ENCODE assay signal across 8 mouse cellular contexts in genomic region chr9:44509487-44510354, GRCm38 (mm10). TPM values are rescaled to one million over a fixed set of nuclear protein-coding genes. Genes with fewer than 3 reads are reported as not detected.
DNase-seq lines count a peak whose midpoint lies in the region; ATAC-seq and TF ChIP-seq lines count a peak whose summit lies in the region.

No protein-coding gene starts in this region.

- no peaks in the 10 kb centered on the region for H3K9me3 ChIP-seq in heart, embryonic 10.5 days
- no peaks in the 10 kb centered on the region for H3K9me3 ChIP-seq in liver, embryonic 11.5 days (ENCODE audit: control insufficient read depth, low read length)

- H3K4me2 ChIP-seq in liver, embryonic 11.5 days: peak overlapping the region; percentile 77

- H3K4me3 ChIP-seq in bone marrow macrophage, adult 2 months (ENCODE audit: insufficient read depth, low read length): peak overlapping the region; percentile 28; the same call in 1 of the 2 replicates
- H3K4me3 ChIP-seq in embryonic fibroblast, embryonic 13.5 days (ENCODE audit: insufficient read depth, low read length): no peak overlapping the region
- peak overlapping the region; percentile 58 for H3K4me3 ChIP-seq in heart, embryonic 10.5 days
- H3K4me3 ChIP-seq in liver, embryonic 11.5 days (ENCODE audit: low read depth, low read length): peak overlapping the region; percentile 53

- H3K9ac ChIP-seq in liver, embryonic 11.5 days (ENCODE audit: low read depth, low read length): peak overlapping the region; percentile 58

- peak; percentile 50 for ATAC-seq in liver, embryonic 11.5 days (replicated peaks; ENCODE audit: low FRiP score)

- peaks cover 6% of the 10 kb centered on the region; the same call in 1 of the 2 replicates for H3K27me3 ChIP-seq in heart, embryonic 10.5 days (ENCODE audit: insufficient read depth, poor library complexity, severe bottlenecking)
- H3K27me3 ChIP-seq in liver, embryonic 11.5 days (replicated peaks; ENCODE audit: control insufficient read depth, insufficient read depth, low read length): no peaks in the 10 kb centered on the region

- WGBS in heart, embryonic 10.5 days: 11% methylated on average over 25 of the region's 27 CpGs
- 19% methylated on average over 27 of the region's 27 CpGs for WGBS in liver, embryonic 11.5 days

- peaks cover 38% of the 10 kb centered on the region for H3K4me1 ChIP-seq in bone marrow macrophage, adult 2 months (ENCODE audit: control insufficient read depth, insufficient read depth, low read length)
- peaks cover 8% of the 10 kb centered on the region; the same call in 1 of the 2 replicates for H3K4me1 ChIP-seq in embryonic fibroblast, embryonic 13.5 days (ENCODE audit: control insufficient read depth, insufficient read depth, low read length)
- peaks cover 43% of the 10 kb centered on the region for H3K4me1 ChIP-seq in heart, embryonic 10.5 days
- peaks cover 20% of the 10 kb centered on the region for H3K4me1 ChIP-seq in liver, embryonic 11.5 days (replicated peaks; ENCODE audit: control insufficient read depth, insufficient read depth, low read length)

- H3K27ac ChIP-seq in bone marrow macrophage, adult 2 months (ENCODE audit: insufficient read depth, low read depth, low read length): no peak overlapping the region
- H3K27ac ChIP-seq in embryonic fibroblast, embryonic 13.5 days (ENCODE audit: insufficient read depth, low read length): peak overlapping the region; percentile 6; the same call in 1 of the 2 replicates
- H3K27ac ChIP-seq in heart, embryonic 10.5 days: peak overlapping the region; percentile 77
- no peak overlapping the region for H3K27ac ChIP-seq in liver, embryonic 11.5 days (ENCODE audit: low read depth, low read length)

- no peak; the same call in 1 of the 2 replicates for TF ChIP-seq CTCF in bone marrow macrophage, adult 2 months (IDR thresholded peaks at IDR 0.05; ENCODE audit: low read depth, low read length)
- peak; percentile 58 for TF ChIP-seq CTCF in embryonic fibroblast, embryonic 13.5 days (IDR thresholded peaks at IDR 0.05; ENCODE audit: borderline replicate concordance, insufficient read depth, low read length)

- no peak for TF ChIP-seq POLR2A in bone marrow macrophage, adult 2 months (IDR thresholded peaks at IDR 0.05; ENCODE audit: borderline replicate concordance, low read depth, low read length)
- no peak for TF ChIP-seq POLR2A in embryonic fibroblast, embryonic 13.5 days (IDR thresholded peaks at IDR 0.05; ENCODE audit: low read depth, low read length)

- peak; percentile 85 to 88 for DNase-seq in B cell, adult 2 months
- no peak for DNase-seq in heart, embryonic 10.5 days (ENCODE audit: low spot score)
- DNase-seq in kidney, adult 9 months: peak; percentile 93
- DNase-seq in liver, embryonic 11.5 days (ENCODE audit: low spot score): peak; percentile 76
- peak; percentile 27 to 55 for DNase-seq in monocyte, adult 2 months (ENCODE audit: low read depth in 1 of 2, low spot score in 2 of 2)
- peak; percentile 76 to 81 for DNase-seq in spleen, postnatal 36 days (ENCODE audit: low spot score in 2 of 2)

- peaks cover 46% of the 10 kb centered on the region for H3K36me3 ChIP-seq in heart, embryonic 10.5 days
- H3K36me3 ChIP-seq in liver, embryonic 11.5 days (ENCODE audit: control insufficient read depth, insufficient read depth, low read length): peaks cover 13% of the 10 kb centered on the region; the same call in 1 of the 2 replicates

RNA-seq across cellular contexts. Expression of gene Bcl9l, which starts 27.1 kb away (rescaled TPM):
- polyA plus RNA-seq in bone marrow macrophage, adult 2 months (2012; ENCODE audit: insufficient read depth, insufficient read length, missing spikeins): 6.7 and 9.5 TPM in 2 replicates
- 56.0 and 61.6 TPM in 2 replicates for polyA plus RNA-seq in embryonic fibroblast, embryonic 13.5 days (2011; ENCODE audit: insufficient read length, low read depth, missing spikeins)
- polyA plus RNA-seq in heart, embryonic 10.5 days (2016; fragmentation: Nextera tagmentation; extraction: Ambion mirVana): 7.6 and 9.6 TPM in 2 replicates
- 4.1 and 5.0 TPM in 2 replicates for polyA plus RNA-seq in liver, embryonic 11.5 days (2014; fragmentation: Nextera tagmentation; extraction: Ambion mirVana)

RNA-seq across cellular contexts. Expression of gene Cxcr5, which starts 52.0 kb away (rescaled TPM):
- polyA plus RNA-seq in bone marrow macrophage, adult 2 months (2012; ENCODE audit: insufficient read depth, insufficient read length, missing spikeins): not detected in 2 replicates
- not detected in 2 replicates for polyA plus RNA-seq in embryonic fibroblast, embryonic 13.5 days (2011; ENCODE audit: insufficient read length, low read depth, missing spikeins)
- not detected in 2 replicates for polyA plus RNA-seq in heart, embryonic 10.5 days (2016; fragmentation: Nextera tagmentation; extraction: Ambion mirVana)
- 0.47 TPM in 1 of 2 replicates, not detected in the other for polyA plus RNA-seq in liver, embryonic 11.5 days (2014; fragmentation: Nextera tagmentation; extraction: Ambion mirVana)

RNA-seq across cellular contexts. Expression of gene Upk2, which starts 54.9 kb away (rescaled TPM):
- polyA plus RNA-seq in bone marrow macrophage, adult 2 months (2012; ENCODE audit: insufficient read depth, insufficient read length, missing spikeins): not detected in 2 replicates
- polyA plus RNA-seq in embryonic fibroblast, embryonic 13.5 days (2011; ENCODE audit: insufficient read length, low read depth, missing spikeins): not detected in 2 replicates
- 0.26 TPM in 1 of 2 replicates, not detected in the other for polyA plus RNA-seq in heart, embryonic 10.5 days (2016; fragmentation: Nextera tagmentation; extraction: Ambion mirVana)
- polyA plus RNA-seq in liver, embryonic 11.5 days (2014; fragmentation: Nextera tagmentation; extraction: Ambion mirVana): not detected in 2 replicates

Comparison
In these comparisons a context has a peak if more than half of its experiments do, and no peak if none do; other contexts are left out.
1. H3K27ac ChIP-seq: peak in embryonic fibroblast, embryonic 13.5 days (single experiment) and heart, embryonic 10.5 days (single experiment); none in bone marrow macrophage, adult 2 months (single experiment) and liver, embryonic 11.5 days (single experiment).